Mouse (Mus musculus): ENCODE results near the gene Pef1. TPM values are rescaled to one million over a fixed set of nuclear protein-coding genes. Genes with fewer than 3 reads are reported as not detected.
A peak's percentile ranks its signal among the peaks of the same experiment; 100 is the strongest.

The Pef1 gene
- total RNA-seq, 2 experiments from 2014 or later = 37.3 to 37.5 TPM

GRCm38 (mm10) chr4:130104584-130104983, 2.2 kb downstream of the Pef1 start:
- no peak for TF ChIP-seq CTCF (IDR thresholded peaks at IDR 0.05)
- no peak for DNase-seq
- intact Hi-C loops (cut with DNase I) = no loop called here
- Histone ChIP-seq H3K4me3 (no peak overlapping the region), H3K27ac (no peak overlapping the region)

GRCm38 (mm10) chr4:130107065-130107443, 4.7 kb downstream of the Pef1 start:
- Histone ChIP-seq H3K4me3 (peak overlapping the region; percentile 96), H3K27ac (peak overlapping the region; percentile 94)
- no peak for DNase-seq
- intact Hi-C loops (cut with DNase I) = no loop called here
- no peak for TF ChIP-seq CTCF (IDR thresholded peaks at IDR 0.05)

- Histone ChIP-seq H3K4me3 (peak overlapping the region; percentile 96), H3K27ac (peak overlapping the region; percentile 94)
- TF ChIP-seq CTCF (IDR thresholded peaks at IDR 0.05) = no peak
- peak; percentile 100 for DNase-seq
- intact Hi-C loops (cut with DNase I) = no loop called here
These were observed 5.2 kb downstream of the Pef1 start for GRCm38 (mm10) chr4:130107444-130108131.

- DNase-seq = no peak
- H3K27ac ChIP-seq = no peak overlapping the region
- intact Hi-C loops (cut with DNase I) = no loop called here
- TF ChIP-seq CTCF (IDR thresholded peaks at IDR 0.05) = no peak
- peak overlapping the region; percentile 96; the same call in 1 of the 2 replicates for H3K4me3 ChIP-seq
These were observed 6.6 kb downstream of the Pef1 start for GRCm38 (mm10) chr4:130108929-130109328.

- no peak for DNase-seq
- Histone ChIP-seq H3K4me3 (no peak overlapping the region), H3K27ac (no peak overlapping the region)
- intact Hi-C loops (cut with DNase I) = no loop called here
- TF ChIP-seq CTCF (IDR thresholded peaks at IDR 0.05) = no peak
These were observed 7.3 kb downstream of the Pef1 start for GRCm38 (mm10) chr4:130109666-130110065.

- intact Hi-C loops (cut with DNase I) = no loop called here
- no peak for TF ChIP-seq CTCF (IDR thresholded peaks at IDR 0.05)
- peak overlapping the region; percentile 67; the same call in 1 of the 2 replicates for H3K27ac ChIP-seq
- no peak overlapping the region for H3K4me3 ChIP-seq
- DNase-seq = no peak
These were observed 7.7 kb downstream of the Pef1 start for GRCm38 (mm10) chr4:130110091-130110490.

- peak; percentile 64 for DNase-seq
- no peak overlapping the region for H3K4me3 ChIP-seq
- peak overlapping the region; percentile 67 for H3K27ac ChIP-seq
- intact Hi-C loops (cut with DNase I) = no loop called here
- TF ChIP-seq CTCF (IDR thresholded peaks at IDR 0.05) = no peak
These were observed 9.9 kb downstream of the Pef1 start for GRCm38 (mm10) chr4:130112299-130112698.

- intact Hi-C loops (cut with DNase I) = no loop called here
- DNase-seq = no peak
- H3K4me3 ChIP-seq = no peak overlapping the region
- H3K27ac ChIP-seq = peak overlapping the region; percentile 67
- no peak for TF ChIP-seq CTCF (IDR thresholded peaks at IDR 0.05)
These were observed 10.4 kb downstream of the Pef1 start for GRCm38 (mm10) chr4:130112732-130113131.

- no peak overlapping the region for H3K4me3 ChIP-seq
- no peak for TF ChIP-seq CTCF (IDR thresholded peaks at IDR 0.05)
- intact Hi-C loops (cut with DNase I) = no loop called here
These were observed 18.4 kb downstream of the Pef1 start for GRCm38 (mm10) chr4:130120752-130121151.

GRCm38 (mm10) chr4:130121560-130121959, 19.2 kb downstream of the Pef1 start:
- TF ChIP-seq CTCF (IDR thresholded peaks at IDR 0.05) = no peak
- intact Hi-C loops (cut with DNase I) = no loop called here
- Histone ChIP-seq H3K27ac (no peak overlapping the region), H3K4me3 (no peak overlapping the region)
- DNase-seq = no peak

More at GRCm38 (mm10) chr4:130120752-130121151, 18.4 kb downstream of the Pef1 start:
- no peak for DNase-seq
- no peak overlapping the region for H3K27ac ChIP-seq

- Histone ChIP-seq H3K4me3 (no peak overlapping the region), H3K27ac (no peak overlapping the region)
- no peak for DNase-seq
- no peak for TF ChIP-seq CTCF (IDR thresholded peaks at IDR 0.05)
- intact Hi-C loops (cut with DNase I) = no loop called here
These were observed 20.7 kb downstream of the Pef1 start for GRCm38 (mm10) chr4:130123020-130123419.

- Histone ChIP-seq H3K4me3 (no peak overlapping the region), H3K27ac (no peak overlapping the region)
- DNase-seq = no peak
- no peak for TF ChIP-seq CTCF (IDR thresholded peaks at IDR 0.05)
- intact Hi-C loops (cut with DNase I) = no loop called here
These were observed 21.8 kb downstream of the Pef1 start for GRCm38 (mm10) chr4:130124110-130124509.

- H3K27ac ChIP-seq = no peak overlapping the region
- intact Hi-C loops (cut with DNase I) = no loop called here
These were observed 22.8 kb downstream of the Pef1 start for GRCm38 (mm10) chr4:130125164-130125563.

GRCm38 (mm10) chr4:130125935-130126334, 23.6 kb downstream of the Pef1 start:
- intact Hi-C loops (cut with DNase I) = no loop called here
- no peak overlapping the region for H3K27ac ChIP-seq
- no peak for TF ChIP-seq CTCF (IDR thresholded peaks at IDR 0.05)
- peak; percentile 50 for DNase-seq
- H3K4me3 ChIP-seq = no peak overlapping the region

More at GRCm38 (mm10) chr4:130125164-130125563, 22.8 kb downstream of the Pef1 start:
- H3K4me3 ChIP-seq = no peak overlapping the region
- DNase-seq = no peak
- TF ChIP-seq CTCF (IDR thresholded peaks at IDR 0.05) = no peak
